Mouse (Mus musculus) kidney, postnatal 10 days (tissue): Measurements from ENCODE around the gene Defb13.
"Not testable (repeated sequence)": the region's sequence is repeated elsewhere in the genome, so short reads cannot be mapped to it uniquely, and the experiment has no call there.

Experiments used
- DNase-seq: peaks from one replicate; pipeline ENCODE4 v3.0.0; 2021; ENCODE audit warnings: mixed read lengths

Defb13 gene

DNA sequence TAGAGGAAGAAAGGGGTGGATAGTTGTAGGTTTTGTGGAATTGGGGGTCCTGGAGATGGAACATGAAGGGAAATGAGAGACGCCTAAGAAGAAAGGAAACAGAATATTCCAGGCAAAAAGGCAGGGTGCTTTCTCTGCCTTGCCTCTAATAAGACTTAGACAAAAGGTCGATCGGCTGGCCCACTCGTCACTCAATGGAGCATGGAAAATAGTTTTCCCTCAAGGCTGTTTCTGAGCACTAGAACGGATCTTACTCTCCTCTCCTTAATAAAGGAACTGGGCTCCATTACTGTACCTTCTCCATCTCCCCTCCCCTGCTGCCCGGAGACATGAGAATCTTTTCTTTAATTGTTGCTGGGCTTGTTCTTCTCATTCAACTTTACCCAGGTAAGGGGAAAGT is at the start of gene Defb13:
Gene Defb13 (plus strand): TSS at position 301 of the 400 bp plus-strand sequence.
- DNase-seq: no peak

DNA sequence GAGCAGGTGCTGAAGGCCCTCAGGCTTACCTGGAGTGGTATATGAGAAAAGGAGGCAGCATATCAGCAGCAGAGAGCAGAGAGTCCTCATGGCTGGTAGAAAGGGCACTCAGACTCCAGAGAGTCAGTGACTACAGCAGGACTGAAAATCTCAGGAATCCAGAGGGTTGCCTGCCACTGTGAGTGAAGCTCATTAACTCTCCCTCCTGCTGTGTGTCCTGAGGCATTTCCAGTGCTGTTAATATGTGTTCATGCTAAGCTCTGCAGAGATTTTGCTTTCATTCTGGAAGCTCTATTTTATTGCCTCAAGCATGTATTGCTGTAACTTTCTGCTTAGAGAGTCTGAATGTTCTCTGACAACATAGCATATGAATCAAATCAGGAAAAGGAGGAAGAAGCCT is 40.3 kb upstream of the Defb13 start, which contains the start of gene Defb11:
Gene Defb11 (minus strand): TSS at position 123 of the 400 bp plus-strand sequence.
- peak; percentile 6 for DNase-seq

DNA sequence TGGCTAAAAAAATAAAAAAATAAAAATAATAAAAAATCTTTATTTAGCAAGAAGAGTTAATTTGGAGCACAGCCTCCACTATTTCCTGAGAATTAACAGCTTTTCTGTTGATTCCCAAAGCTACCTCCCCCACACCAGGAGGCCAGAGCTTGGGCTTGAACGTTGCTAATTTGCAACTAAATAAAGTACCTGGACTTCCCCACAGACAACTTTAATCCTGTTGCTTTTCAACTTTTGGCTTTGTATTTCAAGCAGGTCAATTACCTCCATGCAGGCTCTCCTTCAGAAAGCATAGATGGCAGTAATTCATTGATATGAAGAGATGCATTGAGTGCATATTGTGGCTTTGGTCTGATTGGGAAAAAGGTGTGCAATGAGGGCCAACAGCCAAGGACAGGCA is 34.6 kb upstream of the Defb13 start:
- no peak for DNase-seq

DNA sequence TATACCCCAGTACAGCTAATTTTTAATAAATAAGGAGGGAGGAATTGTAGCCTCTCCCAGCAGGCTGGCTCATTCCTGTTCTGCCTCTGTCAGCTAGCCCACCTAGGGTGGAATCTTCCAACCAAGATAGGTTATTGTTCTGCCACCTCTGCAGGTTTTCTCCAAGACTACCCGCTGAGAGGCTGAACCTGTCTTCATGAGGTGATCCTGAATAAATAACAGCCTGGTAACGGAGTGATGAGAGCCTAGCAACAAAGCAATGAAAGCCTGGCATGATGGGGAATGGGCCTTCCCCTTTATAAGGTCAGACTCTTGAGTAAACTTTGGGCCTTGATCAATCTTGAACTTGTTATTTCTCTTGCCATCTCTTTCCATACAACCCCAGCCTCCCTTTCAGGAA is 34.0 kb upstream of the Defb13 start:
- no peak for DNase-seq

DNA sequence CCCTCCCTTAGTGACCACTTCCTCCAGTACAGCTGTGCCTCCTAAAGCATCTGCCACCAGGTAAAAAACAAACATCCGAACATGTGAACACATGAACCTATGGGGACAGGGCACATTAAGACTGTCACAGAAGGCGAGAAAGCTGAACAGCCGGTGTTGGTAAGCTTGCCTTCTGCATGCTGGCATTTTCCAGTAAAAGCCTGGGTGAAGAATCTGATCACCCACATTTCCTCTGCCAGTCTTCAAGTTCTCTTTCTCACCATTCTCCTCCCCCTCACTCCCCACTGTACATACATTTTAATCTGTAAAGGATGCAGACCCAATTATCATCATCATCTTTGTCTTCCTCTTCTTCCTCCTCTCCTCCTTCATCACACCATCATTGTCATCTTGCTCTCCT is 30.9 kb upstream of the Defb13 start:
- DNase-seq: no peak

DNA sequence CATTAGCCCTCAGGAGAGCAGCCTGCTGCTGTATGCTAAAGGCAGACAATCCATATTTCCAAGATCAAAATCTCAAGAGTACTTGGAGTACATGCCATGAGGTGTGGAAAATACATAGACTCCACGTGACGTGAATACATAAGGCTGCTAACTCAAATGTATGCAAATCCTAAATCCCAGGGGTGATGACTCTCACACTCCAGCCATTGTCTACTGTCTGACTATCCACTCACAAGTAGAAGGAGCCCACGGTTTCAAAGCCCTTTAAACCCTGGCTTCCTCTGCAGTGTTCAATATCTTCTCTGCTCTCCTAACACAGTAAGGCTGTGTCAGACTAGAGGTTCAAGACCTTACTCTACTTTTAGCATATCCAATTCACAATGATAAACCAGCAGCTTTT is 15.8 kb upstream of the Defb13 start:
- DNase-seq: not testable (repeated sequence)

DNA sequence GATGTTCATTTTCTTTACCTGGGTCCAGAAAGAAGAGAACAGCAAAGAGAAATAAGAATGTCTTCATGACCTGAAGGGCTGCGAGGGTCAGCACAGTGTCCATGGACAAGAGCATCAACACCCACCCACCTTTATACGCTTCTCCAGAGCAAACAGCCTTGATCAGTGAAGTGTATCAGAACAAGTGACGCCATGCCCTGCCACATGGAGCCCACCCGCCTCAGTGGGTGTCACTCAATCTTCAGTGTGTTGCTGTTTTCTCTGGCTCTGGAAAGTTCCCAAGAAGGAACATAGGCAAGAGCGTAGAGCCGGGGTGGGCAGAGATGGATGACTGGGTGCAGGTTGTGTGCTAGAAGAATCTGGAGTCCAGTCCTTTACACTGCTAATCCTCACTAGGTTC is 14.0 kb upstream of the Defb13 start, which contains the start of gene Defb15:
Gene Defb15 (minus strand): TSS at position 101 of the 400 bp plus-strand sequence.
- DNase-seq: no peak

DNA sequence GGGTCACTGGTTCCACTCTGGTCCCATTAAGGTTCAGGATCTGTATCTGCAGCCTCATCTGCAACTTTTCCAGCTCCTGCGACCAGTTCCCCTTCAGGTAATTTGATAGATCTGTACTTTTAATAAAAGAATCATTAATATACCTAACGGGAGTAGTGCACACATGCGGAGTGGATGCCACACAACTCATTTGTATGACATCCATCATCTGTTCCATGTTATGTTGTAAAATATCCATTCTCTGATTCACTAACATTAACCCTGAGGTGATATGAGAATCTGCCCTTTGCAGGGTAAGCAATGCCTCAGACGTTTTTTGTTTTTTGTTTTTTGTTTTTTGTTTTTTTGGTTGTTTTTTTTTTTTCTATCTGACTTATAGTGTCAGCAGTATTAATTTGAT is 8.5 kb upstream of the Defb13 start, which contains the start of gene Defb35:
Gene Defb35 (plus strand): TSS at position 301 of the 400 bp plus-strand sequence.
- not testable (repeated sequence) for DNase-seq

DNA sequence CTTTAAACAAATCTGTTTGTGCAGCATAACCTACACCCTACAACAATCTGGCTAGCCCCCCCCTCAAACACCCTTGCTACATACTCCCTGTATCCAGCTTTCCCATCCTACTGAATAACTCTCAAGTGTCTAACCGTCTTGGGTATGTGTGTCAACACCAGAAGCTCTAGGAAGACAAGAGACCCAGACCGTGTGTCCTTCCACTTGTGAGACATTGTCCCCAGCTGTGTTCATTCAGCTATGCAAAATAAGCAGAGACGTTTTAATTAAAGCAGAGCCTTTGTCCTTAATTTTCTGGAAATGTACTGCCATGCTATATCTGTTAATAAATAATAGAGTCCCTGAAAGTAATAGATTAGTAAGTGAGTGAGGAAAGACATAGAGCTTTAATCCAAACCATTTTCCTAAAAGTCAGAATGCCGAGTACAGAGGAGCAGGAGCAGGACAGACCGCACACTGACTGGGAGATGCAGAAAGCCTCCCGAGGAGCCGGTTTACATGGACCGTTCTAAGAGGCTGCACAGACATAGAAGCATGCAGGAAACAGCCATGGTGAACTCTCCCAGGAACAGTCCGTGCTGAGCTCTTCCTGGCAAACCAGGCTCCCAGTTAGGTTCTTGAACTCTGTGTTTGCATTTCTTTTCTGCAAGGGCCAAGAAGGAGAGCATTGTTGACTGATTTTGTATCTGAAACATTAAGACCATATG is 902 bp downstream of the Defb13 start:
- DNase-seq: peak; percentile 5

DNA sequence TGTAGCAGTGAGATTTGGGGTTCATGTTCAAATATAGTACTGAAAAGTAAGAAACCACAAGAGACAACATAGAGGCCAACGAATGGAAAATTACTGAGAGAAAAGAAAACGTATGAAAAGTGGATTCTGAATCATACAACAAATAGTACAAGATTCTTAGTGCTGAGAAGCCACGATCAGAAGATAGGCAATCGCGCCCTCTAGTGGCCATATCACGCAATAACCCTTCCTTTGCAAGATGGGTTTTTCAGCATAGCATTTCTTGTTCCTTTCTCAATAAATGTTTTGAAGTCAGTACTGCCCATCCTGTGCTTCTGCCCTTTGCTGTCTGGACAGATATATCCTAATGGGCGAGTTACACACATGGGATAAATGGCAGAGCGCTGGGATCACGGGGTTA is 8.8 kb downstream of the Defb13 start:
- peak; percentile 70 for DNase-seq

DNA sequence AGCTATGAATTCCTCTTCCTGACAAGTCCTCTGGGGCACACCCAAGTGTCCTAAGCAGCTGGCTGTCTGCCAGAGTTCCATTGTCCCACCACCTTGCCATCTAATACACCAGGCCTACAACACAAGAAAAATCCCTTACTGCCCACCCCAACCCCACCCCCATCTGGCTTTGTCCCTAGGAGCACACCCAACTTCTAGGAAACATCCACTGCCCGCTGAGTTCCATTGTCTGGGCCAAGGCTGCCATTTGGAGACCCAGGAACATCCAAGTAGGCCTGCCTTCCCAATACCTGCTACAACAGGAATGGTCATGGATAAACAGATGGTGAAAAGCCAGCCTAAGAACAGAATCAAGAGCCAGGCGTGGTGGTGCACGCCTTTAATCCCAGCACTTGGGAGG is 9.8 kb downstream of the Defb13 start:
- DNase-seq: no peak

DNA sequence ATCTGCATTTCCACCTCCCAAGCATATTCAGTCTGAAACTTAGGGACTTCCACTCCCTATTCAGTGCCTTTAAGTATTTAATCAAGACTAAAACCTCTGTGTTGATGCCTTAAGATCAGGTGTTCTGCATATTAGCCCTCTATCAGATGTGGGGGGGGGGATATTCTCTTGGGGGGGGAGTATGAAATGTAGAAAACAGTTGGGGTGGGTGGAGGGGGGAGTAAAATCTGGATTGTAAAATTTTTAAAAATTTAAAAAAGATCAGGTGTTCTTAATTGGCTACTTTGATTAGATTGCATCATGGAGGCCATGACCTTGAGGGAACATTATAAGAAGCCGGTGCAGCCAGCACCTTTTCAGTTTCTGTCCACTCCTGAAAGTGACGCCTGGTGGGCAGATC is 11.9 kb downstream of the Defb13 start, which contains the start of gene Fam90a1a:
Gene Fam90a1a (plus strand): TSS at position 301 of the 400 bp plus-strand sequence.
- DNase-seq: no peak

DNA sequence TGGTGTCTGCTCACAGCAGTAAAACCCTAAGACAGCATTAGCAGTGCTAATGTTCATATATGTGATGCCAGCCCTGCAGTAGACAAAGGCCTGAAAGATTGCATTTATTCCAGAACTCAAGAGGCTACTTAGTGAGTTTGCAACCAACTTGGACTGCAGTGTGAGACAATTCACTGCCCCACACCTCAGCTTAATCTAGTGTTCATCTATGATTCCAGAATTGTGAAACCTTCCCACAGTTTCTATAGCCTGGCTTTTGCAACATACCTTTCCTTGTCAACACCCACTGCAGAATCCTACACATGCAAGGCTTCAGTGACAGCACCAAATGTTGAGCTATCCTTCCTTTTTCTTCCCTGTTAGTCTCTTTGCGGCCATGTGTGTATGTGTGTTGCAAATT is 20.1 kb downstream of the Defb13 start:
- DNase-seq: no peak

DNA sequence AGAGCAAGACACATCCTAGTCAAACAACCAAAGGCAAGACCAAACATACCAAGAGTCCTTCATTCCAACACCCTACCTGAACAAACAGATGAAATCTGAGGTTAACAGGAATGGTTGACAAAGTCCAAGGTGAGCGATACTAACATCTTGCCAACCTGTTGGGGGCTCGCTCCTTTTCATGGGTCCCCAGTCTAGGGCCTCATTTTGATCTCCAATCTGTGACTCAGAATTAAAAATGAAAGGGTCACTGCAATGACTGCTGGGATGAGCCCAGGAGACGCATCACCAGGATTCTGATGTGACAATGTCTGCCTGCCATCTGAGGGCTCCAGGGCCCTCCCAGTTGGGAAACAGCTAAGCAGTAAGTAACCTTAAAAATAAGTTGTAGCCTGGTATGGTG is 22.9 kb downstream of the Defb13 start, which contains the start of gene Ccdc70:
Gene Ccdc70 (plus strand): TSS at position 301 of the 400 bp plus-strand sequence.
- no peak for DNase-seq

DNA sequence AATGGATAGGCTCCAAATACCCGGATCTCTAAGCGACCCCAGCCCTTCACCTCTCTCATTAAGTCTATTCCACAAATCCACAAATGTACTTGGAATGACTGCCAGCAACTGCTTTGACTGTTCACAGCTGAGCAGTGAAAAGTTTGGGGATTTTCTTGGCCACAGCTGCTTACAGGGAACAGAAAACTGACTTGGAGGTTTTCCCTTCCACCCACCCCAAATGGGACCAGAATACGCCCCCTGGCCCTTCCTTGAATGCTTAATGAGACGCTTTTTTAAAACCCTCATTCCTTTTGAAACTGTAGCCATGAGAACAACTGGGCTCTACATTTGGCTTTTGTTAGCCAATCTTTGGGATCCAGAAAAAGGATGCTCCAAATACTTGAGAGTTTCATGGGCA is 31.6 kb downstream of the Defb13 start:
- DNase-seq: no peak

DNA sequence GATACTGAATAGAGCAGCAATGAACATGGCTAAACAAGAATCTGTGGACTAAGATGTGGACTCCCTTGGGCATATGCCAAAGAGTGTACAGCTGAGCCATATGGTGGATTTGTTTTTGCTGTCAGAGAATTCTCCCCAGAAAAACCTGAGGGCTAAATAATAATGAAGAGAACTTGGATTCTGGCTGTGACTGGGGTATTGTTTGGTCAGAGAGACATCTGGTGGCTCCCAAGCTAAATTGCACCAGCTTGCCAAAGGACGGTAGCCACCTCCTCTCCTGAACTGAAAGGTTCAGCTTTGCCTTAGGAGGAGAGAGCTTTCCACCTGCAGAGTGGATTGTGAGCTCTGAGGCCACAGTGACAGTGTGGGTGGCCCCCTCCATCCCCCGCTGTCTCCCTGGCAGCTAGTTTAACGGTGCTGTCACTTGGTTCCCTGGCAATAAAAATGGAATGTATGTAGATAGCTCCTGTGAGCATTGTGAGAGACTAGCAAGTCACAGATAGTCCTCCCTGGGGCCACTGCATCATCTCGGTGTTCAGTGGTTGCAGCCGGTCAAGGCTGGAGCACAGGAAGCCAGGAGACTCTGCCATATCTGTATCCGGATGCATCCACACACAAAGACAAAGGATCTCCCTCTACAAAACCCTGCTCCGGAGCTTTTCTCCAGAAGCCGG is 35.2 kb downstream of the Defb13 start:
- peak; percentile 9 for DNase-seq

DNA sequence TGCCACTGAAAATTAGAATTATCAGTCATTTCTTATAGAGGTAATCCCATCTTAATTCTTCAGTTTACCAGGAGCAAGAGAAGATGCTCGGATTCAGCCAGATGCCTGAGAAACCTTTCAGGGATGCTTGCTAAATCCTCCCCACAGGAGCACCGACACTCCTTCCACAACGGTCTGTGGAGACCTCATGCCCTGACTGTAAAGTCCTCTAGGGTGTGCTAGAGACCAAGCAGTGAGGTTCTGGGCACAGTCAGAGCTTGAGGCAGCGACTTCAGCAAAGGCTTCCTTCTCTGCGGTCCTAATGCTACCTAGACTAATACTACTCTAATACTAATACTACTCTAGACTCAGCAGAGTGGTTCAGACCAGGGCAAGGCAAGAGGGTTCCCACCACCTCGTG is 45.6 kb downstream of the Defb13 start:
- DNase-seq: peak; percentile 54

DNA sequence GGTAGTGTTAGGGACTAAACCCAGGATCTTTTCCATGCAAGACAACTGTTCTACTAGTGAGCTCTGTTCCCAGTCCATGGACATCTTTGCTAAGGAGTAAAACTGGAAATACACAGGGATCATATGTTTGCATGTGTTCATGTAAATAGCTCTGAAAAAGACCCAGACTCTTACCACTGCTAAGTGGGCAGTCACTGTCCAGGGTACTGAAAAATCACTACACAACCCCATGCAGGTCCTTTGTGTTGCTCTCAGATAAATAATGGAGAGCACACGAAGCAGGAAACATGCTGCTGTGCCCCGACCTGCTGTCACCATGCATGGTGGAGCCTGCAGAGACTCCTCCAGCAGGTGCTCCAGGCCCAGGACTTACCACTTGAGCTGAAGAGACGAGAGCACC is 48.6 kb downstream of the Defb13 start:
- peak; percentile 28 for DNase-seq
